Mouse (Mus musculus): ENCODE data around the gene Fcmr. TPM values are rescaled to one million over a fixed set of nuclear protein-coding genes. Genes with fewer than 3 reads are reported as not detected.

Fcmr gene
- polyA plus RNA-seq, 1 experiment from 2014 or later: not detected

- H3K4me2 ChIP-seq: no peak overlapping the region
- no peaks in the 10 kb centered on the region for H3K27me3 ChIP-seq
- no peak for ATAC-seq (ENCODE audit: low FRiP score)
- H3K36me3 ChIP-seq (replicated peaks): no peaks in the 10 kb centered on the region
- no peak overlapping the region for H3K9ac ChIP-seq
- H3K4me1 ChIP-seq: no peaks in the 10 kb centered on the region
- WGBS: 65% methylated on average over 6 of the region's 6 CpGs
- H3K27ac ChIP-seq: no peak overlapping the region
- H3K9me3 ChIP-seq: no peaks in the 10 kb centered on the region
- H3K4me3 ChIP-seq (replicated peaks): no peak overlapping the region
Observed at GRCm38 (mm10) chr1:130838288-130838687, 27.2 kb upstream of the Fcmr start.

- H3K9ac ChIP-seq: no peak overlapping the region
Observed at GRCm38 (mm10) chr1:130840599-130841379, 24.7 kb upstream of the Fcmr start.

GRCm38 (mm10) chr1:130841621-130842020, 23.8 kb upstream of the Fcmr start:
- ATAC-seq (ENCODE audit: low FRiP score): no peak
- Histone ChIP-seq H3K4me3 (replicated peaks) (no peak overlapping the region), H3K4me2 (no peak overlapping the region)

More at GRCm38 (mm10) chr1:130840599-130841379, 24.7 kb upstream of the Fcmr start:
- 86% methylated on average over 8 of the region's 8 CpGs for WGBS
- ATAC-seq (ENCODE audit: low FRiP score): no peak
- Histone ChIP-seq H3K4me1 (no peaks in the 10 kb centered on the region), H3K9me3 (no peaks in the 10 kb centered on the region), H3K27me3 (no peaks in the 10 kb centered on the region), H3K27ac (no peak overlapping the region), H3K4me2 (no peak overlapping the region), H3K4me3 (replicated peaks) (no peak overlapping the region), H3K36me3 (replicated peaks) (no peaks in the 10 kb centered on the region)

GRCm38 (mm10) chr1:130844516-130844915, 21.0 kb upstream of the Fcmr start:
- no peak overlapping the region for H3K27ac ChIP-seq
- 96% methylated on average over 7 of the region's 7 CpGs for WGBS
- no peak overlapping the region for H3K4me2 ChIP-seq
- H3K9me3 ChIP-seq: no peaks in the 10 kb centered on the region
- H3K9ac ChIP-seq: no peak overlapping the region
- H3K4me3 ChIP-seq (replicated peaks): no peak overlapping the region
- no peaks in the 10 kb centered on the region for H3K27me3 ChIP-seq
- ATAC-seq (ENCODE audit: low FRiP score): no peak
- no peaks in the 10 kb centered on the region for H3K4me1 ChIP-seq
- H3K36me3 ChIP-seq (replicated peaks): no peaks in the 10 kb centered on the region

More at GRCm38 (mm10) chr1:130841621-130842020, 23.8 kb upstream of the Fcmr start:
- H3K9ac ChIP-seq: no peak overlapping the region
- H3K36me3 ChIP-seq (replicated peaks): no peaks in the 10 kb centered on the region
- no peak overlapping the region for H3K27ac ChIP-seq
- no peaks in the 10 kb centered on the region for H3K27me3 ChIP-seq
- no peaks in the 10 kb centered on the region for H3K4me1 ChIP-seq
- H3K9me3 ChIP-seq: no peaks in the 10 kb centered on the region
- 92% methylated on average over 7 of the region's 7 CpGs for WGBS

- no peak overlapping the region for H3K4me2 ChIP-seq
- H3K9ac ChIP-seq: no peak overlapping the region
- ATAC-seq (ENCODE audit: low FRiP score): no peak
- H3K4me3 ChIP-seq (replicated peaks): no peak overlapping the region
- 92% methylated on average over 10 of the region's 10 CpGs for WGBS
- H3K36me3 ChIP-seq (replicated peaks): no peaks in the 10 kb centered on the region
- H3K4me1 ChIP-seq: no peaks in the 10 kb centered on the region
- no peaks in the 10 kb centered on the region for H3K9me3 ChIP-seq
- H3K27ac ChIP-seq: no peak overlapping the region
- no peaks in the 10 kb centered on the region for H3K27me3 ChIP-seq
Observed at GRCm38 (mm10) chr1:130849530-130850214, 15.8 kb upstream of the Fcmr start.

GRCm38 (mm10) chr1:130850405-130850804, 15.1 kb upstream of the Fcmr start:
- Histone ChIP-seq H3K27me3 (no peaks in the 10 kb centered on the region), H3K9me3 (no peaks in the 10 kb centered on the region), H3K9ac (no peak overlapping the region), H3K27ac (no peak overlapping the region), H3K4me1 (no peaks in the 10 kb centered on the region), H3K4me3 (replicated peaks) (no peak overlapping the region), H3K4me2 (no peak overlapping the region), H3K36me3 (replicated peaks) (no peaks in the 10 kb centered on the region)
- ATAC-seq (ENCODE audit: low FRiP score): no peak
- WGBS: 87% methylated on average over 5 of the region's 5 CpGs

GRCm38 (mm10) chr1:130854819-130855218, 10.7 kb upstream of the Fcmr start:
- no peak overlapping the region for H3K27ac ChIP-seq
- ATAC-seq (ENCODE audit: low FRiP score): no peak
- no peak overlapping the region for H3K9ac ChIP-seq
- H3K4me1 ChIP-seq: no peaks in the 10 kb centered on the region
- H3K4me3 ChIP-seq (replicated peaks): no peak overlapping the region
- no peaks in the 10 kb centered on the region for H3K9me3 ChIP-seq
- no peaks in the 10 kb centered on the region for H3K27me3 ChIP-seq
- no peaks in the 10 kb centered on the region for H3K36me3 ChIP-seq (replicated peaks)
- 82% methylated on average over 9 of the region's 9 CpGs for WGBS
- no peak overlapping the region for H3K4me2 ChIP-seq

GRCm38 (mm10) chr1:130855723-130856122, 9.7 kb upstream of the Fcmr start:
- Histone ChIP-seq H3K36me3 (replicated peaks) (no peaks in the 10 kb centered on the region), H3K27ac (no peak overlapping the region), H3K9me3 (no peaks in the 10 kb centered on the region), H3K4me3 (replicated peaks) (no peak overlapping the region), H3K9ac (no peak overlapping the region), H3K27me3 (no peaks in the 10 kb centered on the region), H3K4me1 (no peaks in the 10 kb centered on the region), H3K4me2 (no peak overlapping the region)
- no peak for ATAC-seq (ENCODE audit: low FRiP score)
- WGBS: 81% methylated on average over 2 of the region's 2 CpGs

- H3K4me1 ChIP-seq: no peaks in the 10 kb centered on the region
- no peaks in the 10 kb centered on the region for H3K36me3 ChIP-seq (replicated peaks)
- H3K4me2 ChIP-seq: no peak overlapping the region
- no peak overlapping the region for H3K4me3 ChIP-seq (replicated peaks)
- ATAC-seq (ENCODE audit: low FRiP score): no peak
- WGBS: 79% methylated on average over 4 of the region's 4 CpGs
- no peaks in the 10 kb centered on the region for H3K27me3 ChIP-seq
- no peak overlapping the region for H3K27ac ChIP-seq
- no peak overlapping the region for H3K9ac ChIP-seq
- no peaks in the 10 kb centered on the region for H3K9me3 ChIP-seq
Observed at GRCm38 (mm10) chr1:130857456-130857855, 8.0 kb upstream of the Fcmr start.

GRCm38 (mm10) chr1:130864238-130864637, 1.2 kb upstream of the Fcmr start:
- Histone ChIP-seq H3K9me3 (no peaks in the 10 kb centered on the region), H3K4me2 (no peak overlapping the region), H3K4me1 (no peaks in the 10 kb centered on the region), H3K36me3 (replicated peaks) (no peaks in the 10 kb centered on the region), H3K27me3 (no peaks in the 10 kb centered on the region), H3K4me3 (replicated peaks) (no peak overlapping the region), H3K27ac (no peak overlapping the region), H3K9ac (no peak overlapping the region)
- ATAC-seq (ENCODE audit: low FRiP score): no peak
- 91% methylated on average over 4 of the region's 4 CpGs for WGBS

GRCm38 (mm10) chr1:130864741-130865140, 728 bp upstream of the Fcmr start:
- H3K27ac ChIP-seq: no peak overlapping the region
- H3K36me3 ChIP-seq (replicated peaks): no peaks in the 10 kb centered on the region
- ATAC-seq (ENCODE audit: low FRiP score): no peak
- no peak overlapping the region for H3K9ac ChIP-seq
- H3K9me3 ChIP-seq: no peaks in the 10 kb centered on the region
- 90% methylated on average over 5 of the region's 5 CpGs for WGBS
- no peak overlapping the region for H3K4me2 ChIP-seq
- H3K4me1 ChIP-seq: no peaks in the 10 kb centered on the region
- H3K27me3 ChIP-seq: no peaks in the 10 kb centered on the region
- H3K4me3 ChIP-seq (replicated peaks): no peak overlapping the region

GRCm38 (mm10) chr1:130872912-130873311, 7.4 kb downstream of the Fcmr start:
- Histone ChIP-seq H3K27ac (no peak overlapping the region), H3K36me3 (replicated peaks) (no peaks in the 10 kb centered on the region), H3K4me1 (peaks cover 1% of the 10 kb centered on the region), H3K9ac (no peak overlapping the region), H3K27me3 (peaks cover 8% of the 10 kb centered on the region), H3K4me3 (replicated peaks) (no peak overlapping the region), H3K9me3 (no peaks in the 10 kb centered on the region), H3K4me2 (no peak overlapping the region)
- ATAC-seq (ENCODE audit: low FRiP score): no peak
- WGBS: 83% methylated on average over 2 of the region's 2 CpGs

GRCm38 (mm10) chr1:130875139-130875538, 9.7 kb downstream of the Fcmr start:
- WGBS: 47% methylated on average over 3 of the region's 3 CpGs
- Histone ChIP-seq H3K27ac (no peak overlapping the region), H3K36me3 (replicated peaks) (no peaks in the 10 kb centered on the region), H3K9ac (no peak overlapping the region), H3K9me3 (no peaks in the 10 kb centered on the region), H3K4me3 (replicated peaks) (no peak overlapping the region), H3K4me1 (peaks cover 8% of the 10 kb centered on the region), H3K4me2 (no peak overlapping the region), H3K27me3 (peaks cover 28% of the 10 kb centered on the region)
- ATAC-seq (ENCODE audit: low FRiP score): no peak
